In genomic region chr14:25359824-25360294, GRCm38 (mm10) we compare ENCODE assay signal across 14 mouse cellular contexts.
DNase-seq lines count a peak whose midpoint lies in the region; ATAC-seq and TF ChIP-seq lines count a peak whose summit lies in the region.
"Had no signal": no experiment of that assay in that cellular context is flagged by ENCODE, and none has a peak within 500 bp of the region (broad histone marks: within the 10 kb centered on the region; RNA-seq: fewer than 3 reads in every experiment).

No protein-coding gene starts in this region.

- H3K4me2 ChIP-seq in heart, embryonic 12.5 days = no peak overlapping the region
- no peak overlapping the region for H3K4me2 ChIP-seq in heart, postnatal 0 days (ENCODE audit: low read depth, low read length)
- peak overlapping the region; percentile 31 for H3K4me2 ChIP-seq in myocyte (ENCODE audit: low read depth)
- H3K4me2 ChIP-seq: hindbrain, embryonic 15.5 days had no signal

- H3K27ac ChIP-seq in heart, embryonic 12.5 days (ENCODE audit: poor library complexity, severe bottlenecking) = no peak overlapping the region
- peak overlapping the region; percentile 43; the same call in 1 of the 2 replicates for H3K27ac ChIP-seq in heart, postnatal 0 days (ENCODE audit: low read depth)
- H3K27ac ChIP-seq: forebrain, embryonic 10.5 days; hindbrain, embryonic 15.5 days had no signal

- H3ac ChIP-seq in myocyte (ENCODE audit: control insufficient read depth, insufficient read length) = no peak overlapping the region

- no peaks in the 10 kb centered on the region for H3K9me3 ChIP-seq in heart, embryonic 12.5 days (replicated peaks)
- no peaks in the 10 kb centered on the region for H3K9me3 ChIP-seq in heart, postnatal 0 days (replicated peaks; ENCODE audit: control insufficient read depth, low read length)
- H3K9me3 ChIP-seq: forebrain, embryonic 10.5 days; hindbrain, embryonic 15.5 days had no signal

- TF ChIP-seq CTCF in heart, postnatal 0 days (IDR thresholded peaks at IDR 0.05; ENCODE audit: low read depth) = no peak

- no peak for TF ChIP-seq POLR2A in myocyte (IDR thresholded peaks at IDR 0.05; ENCODE audit: insufficient read length, low read depth)

- peak; percentile 99 for DNase-seq in heart, adult 11 months
- DNase-seq in gastrocnemius, adult 8-10 months (ENCODE audit: low spot score in 2 of 2) = peak; percentile 51 to 73
- DNase-seq in heart, postnatal 0 days (ENCODE audit: low spot score) = no peak
- no peak for DNase-seq in ovary, postnatal 14 days (ENCODE audit: low spot score)
- no peak for DNase-seq in embryo, embryonic 10 days (ENCODE audit: low spot score)
- DNase-seq: B cell, adult 2 months; cerebellum, postnatal 14 days; kidney, postnatal 10 days; right cerebral cortex, postnatal 25 days had no signal

- TF ChIP-seq EP300 in heart, postnatal 0 days (IDR thresholded peaks at IDR 0.05; ENCODE audit: low read depth) = no peak

- peaks cover 18% of the 10 kb centered on the region for H3K4me1 ChIP-seq in heart, embryonic 12.5 days (replicated peaks)
- H3K4me1 ChIP-seq in heart, postnatal 0 days (ENCODE audit: control insufficient read depth, insufficient read depth) = peaks cover 5% of the 10 kb centered on the region; the same call in 1 of the 2 replicates

- H3K27me3 ChIP-seq in heart, embryonic 12.5 days (replicated peaks) = no peaks in the 10 kb centered on the region
- no peaks in the 10 kb centered on the region for H3K27me3 ChIP-seq in heart, postnatal 0 days (ENCODE audit: control insufficient read depth, insufficient read depth, low read length)
- H3K27me3 ChIP-seq in myocyte (ENCODE audit: control insufficient read depth, insufficient read depth, insufficient read length) = no peaks in the 10 kb centered on the region
- H3K27me3 ChIP-seq: hindbrain, embryonic 15.5 days had no signal

- no peak overlapping the region for H3K4me3 ChIP-seq in heart, embryonic 12.5 days
- no peak overlapping the region for H3K4me3 ChIP-seq in heart, postnatal 0 days (ENCODE audit: low read depth, low read length)
- no peak overlapping the region for H3K4me3 ChIP-seq in myocyte
- H3K4me3 ChIP-seq: forebrain, embryonic 10.5 days; hindbrain, embryonic 15.5 days had no signal

- H3K9ac ChIP-seq in heart, embryonic 12.5 days = no peak overlapping the region
- H3K9ac ChIP-seq in heart, postnatal 0 days (replicated peaks; ENCODE audit: low read depth, low read length) = no peak overlapping the region
- H3K9ac ChIP-seq: hindbrain, embryonic 15.5 days had no signal

- ATAC-seq in heart, embryonic 12.5 days (ENCODE audit: insufficient number of reproducible peaks, low FRiP score) = no peak
- ATAC-seq in heart, postnatal 0 days (ENCODE audit: insufficient read depth, low read depth) = peak; percentile 59
- ATAC-seq in granulocyte monocyte progenitor cell, adult 5-6 weeks (replicated peaks; ENCODE audit: poor library complexity, severe bottlenecking) = no peak

- 77% methylated on average over 3 of the region's 3 CpGs for WGBS in heart, embryonic 12.5 days
- 59% methylated on average over 3 of the region's 3 CpGs for WGBS in heart, postnatal 0 days

- no peaks in the 10 kb centered on the region for H3K36me3 ChIP-seq in heart, embryonic 12.5 days
- H3K36me3 ChIP-seq in heart, postnatal 0 days (replicated peaks; ENCODE audit: control insufficient read depth, insufficient read depth, low read length) = no peaks in the 10 kb centered on the region
- H3K36me3 ChIP-seq in myocyte (ENCODE audit: control insufficient read depth, insufficient read depth) = no peaks in the 10 kb centered on the region
- H3K36me3 ChIP-seq: forebrain, embryonic 10.5 days; hindbrain, embryonic 15.5 days had no signal

- H3K79me2 ChIP-seq in myocyte (ENCODE audit: control insufficient read depth, insufficient read depth) = no peaks in the 10 kb centered on the region

TF ChIP-seq in myocyte, 11 proteins besides CTCF, POLR2A, EP300 and RAD21:
- TF ChIP-seq POLR2AphosphoS2 (IDR thresholded peaks at IDR 0.05; ENCODE audit: insufficient read length, low read depth) (no peak), REST (IDR thresholded peaks at IDR 0.05; ENCODE audit: insufficient read depth, insufficient read length) (no peak), MYOD1 (IDR thresholded peaks at IDR 0.05; ENCODE audit: control insufficient read depth in 1 of 3, insufficient read length in 2 of 3, low read depth in 2 of 3) (peak in 2 of 3 experiments; percentile 85 to 94), TCF3 (IDR thresholded peaks at IDR 0.05; ENCODE audit: insufficient read length, low read depth) (no peak), CEBPB (IDR thresholded peaks at IDR 0.05; ENCODE audit: insufficient read depth, poor library complexity, severe bottlenecking) (peak; percentile 41; the same call in 1 of the 2 replicates), MAX (IDR thresholded peaks at IDR 0.05; ENCODE audit: low read depth) (no peak), SRF (IDR thresholded peaks at IDR 0.05; ENCODE audit: control insufficient read depth, insufficient read length, low read depth) (peak; percentile 34), MYOG (IDR thresholded peaks at IDR 0.05; ENCODE audit: control insufficient read depth in 1 of 3, insufficient read depth in 1 of 3, insufficient read length in 2 of 3, low read depth in 2 of 3) (peak in 2 of 3 experiments; percentile 21 to 67)

Comparison
In these comparisons a context has a peak if more than half of its experiments do, and no peak if none do; other contexts are left out.
1. DNase-seq: peak in heart, adult 11 months (single experiment) and gastrocnemius, adult 8-10 months (2 of 2); none in heart, postnatal 0 days (single experiment), ovary, postnatal 14 days (single experiment) and embryo, embryonic 10 days (single experiment).